Mouse (Mus musculus) thymus, adult 2 months (tissue): ENCODE measurements around the gene Mindy4.

Experiments
- CTCF ChIP-seq: fragments of 200-500 bp; IDR thresholded peaks from 2 replicates; pipeline ENCODE4 v1.5.1; 2012; ENCODE audit warnings: mild to moderate bottlenecking, control low read depth, low read length, moderate library complexity, borderline replicate concordance; ENCODE audit not compliant: control insufficient read depth, poor library complexity, insufficient read depth; ENCODE audit errors: extremely low read depth
- POLR2A ChIP-seq: fragments of 200-500 bp; IDR thresholded peaks from 2 replicates; pipeline ENCODE4 v1.6.1; 2012; ENCODE audit warnings: mild to moderate bottlenecking, low read length, control low read depth, moderate library complexity; ENCODE audit not compliant: control insufficient read depth, poor library complexity, insufficient read depth; ENCODE audit errors: extremely low read depth

GRCm38 (mm10) chr6:55353711-55354445, 150.7 kb downstream of the Mindy4 start:
- no peak for TF ChIP-seq POLR2A
- no peak for TF ChIP-seq CTCF
